Mouse (Mus musculus): ENCODE measurements around the gene Ctbs.
A peak's percentile ranks its signal among the peaks of the same experiment; 100 is the strongest.

Ctbs gene

GRCm38 (mm10) chr3:146494941-146495340, 45.3 kb downstream of the Ctbs start:
- DNase-seq (ENCODE audit: low spot score in 2 of 2): no peak

DNA sequence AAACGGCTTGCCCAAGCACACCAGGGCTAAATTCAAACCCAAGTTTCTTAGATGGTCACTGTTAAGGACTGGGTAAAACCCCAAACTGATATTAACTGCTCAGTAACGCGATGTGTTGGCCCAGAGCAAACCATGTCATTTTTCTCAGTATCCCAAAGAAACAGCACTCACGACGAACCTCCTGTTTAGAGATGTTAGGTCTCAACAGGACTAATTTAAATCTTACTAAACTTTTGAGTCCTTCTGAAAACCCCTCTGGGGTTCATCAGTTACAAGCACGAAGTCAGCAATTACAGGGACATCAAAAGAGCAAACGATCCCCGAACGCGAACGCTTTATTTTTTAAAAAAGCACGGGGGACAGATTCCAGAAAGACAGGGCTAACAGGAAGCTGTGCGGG, 49.4 kb downstream of the Ctbs start:
- no peak for DNase-seq (ENCODE audit: low spot score in 2 of 2)

GRCm38 (mm10) chr3:146499431-146500002, 49.9 kb downstream of the Ctbs start, which contains the start of the genes Spata1 and Gng5:
Gene Spata1, minus strand, starts transcription at chr3:146499753.
Gene Gng5, plus strand, starts transcription at chr3:146499807.
- DNase-seq (ENCODE audit: low spot score in 2 of 2): peak in 1 of 2 experiments; percentile 47

DNA sequence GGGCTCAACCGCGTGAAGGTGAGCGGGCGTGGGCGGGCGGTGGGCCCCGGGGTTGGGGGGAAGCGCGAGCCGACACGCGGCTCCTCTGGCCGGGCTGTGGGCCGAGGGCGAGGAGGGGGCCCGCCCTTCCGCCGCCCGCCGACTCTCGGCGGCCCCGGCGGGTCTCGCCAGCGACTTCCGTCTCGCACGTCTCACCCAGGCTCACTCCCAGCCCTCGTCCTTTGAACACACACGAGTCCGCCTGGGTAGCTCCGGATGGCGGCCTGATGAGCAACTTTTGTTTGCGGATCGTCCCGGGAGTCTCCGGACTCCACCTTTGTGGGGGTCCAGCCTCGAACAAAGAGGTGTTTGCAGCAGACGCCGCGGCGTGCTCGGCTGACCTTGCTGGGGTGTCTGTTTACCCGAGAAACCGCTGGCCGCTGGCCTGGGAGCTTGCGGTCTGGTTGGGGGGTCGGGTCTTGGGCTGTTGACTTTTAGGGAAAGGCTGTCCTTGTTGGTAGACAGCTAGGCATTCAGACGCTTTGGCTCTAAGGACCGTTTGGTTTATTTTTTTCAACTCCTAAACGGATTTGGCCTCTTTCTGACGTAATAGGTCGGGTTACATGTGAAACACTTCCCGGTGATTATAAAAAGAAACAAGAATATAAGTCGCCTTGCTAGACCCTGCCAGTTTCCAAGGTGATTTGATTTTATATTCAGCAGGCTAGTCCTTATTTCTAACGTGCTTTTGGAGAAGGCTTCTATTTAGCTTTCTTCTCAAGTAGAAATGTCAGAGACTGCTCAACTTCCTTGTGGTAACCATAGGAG, 50.6 kb downstream of the Ctbs start:
- DNase-seq (ENCODE audit: low spot score in 2 of 2): peak in 1 of 2 experiments; percentile 16

GRCm38 (mm10) chr3:146500810-146501201, 51.2 kb downstream of the Ctbs start:
- no peak for DNase-seq (ENCODE audit: low spot score in 2 of 2)

GRCm38 (mm10) chr3:146501601-146502123, 52.1 kb downstream of the Ctbs start:
- DNase-seq (ENCODE audit: low spot score in 2 of 2): no peak

DNA sequence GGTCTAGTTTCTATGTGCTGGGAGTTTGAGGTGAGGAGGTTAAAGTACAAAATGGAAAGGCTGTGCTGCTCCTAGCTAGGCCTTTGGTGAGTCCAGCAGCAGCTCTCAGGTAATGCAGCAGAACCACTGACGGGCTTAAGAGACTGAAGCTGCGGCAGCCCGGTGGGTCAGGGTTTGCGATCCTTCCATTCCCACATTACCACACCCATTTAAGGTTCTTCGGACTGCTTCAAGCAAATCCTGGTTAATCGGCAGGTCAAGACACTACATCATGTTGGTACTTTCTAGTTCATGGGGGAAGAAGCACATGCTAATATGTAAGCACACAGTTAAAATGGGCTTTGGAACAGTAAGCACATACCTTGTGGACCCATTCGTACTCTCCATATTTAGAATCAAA, 57.1 kb downstream of the Ctbs start:
- no peak for DNase-seq (ENCODE audit: low spot score in 2 of 2)

Data from left cerebral cortex, adult 9 months (tissue).